Mouse (Mus musculus) ovary, adult 18-20 months (tissue): ENCODE results near the gene Wdtc1.

Experiments
- DNase-seq: peaks from one replicate; pipeline ENCODE4 v3.0.0; 2022; ENCODE audit warnings: low spot score, mixed read lengths

Wdtc1 gene

GRCm38 (mm10) chr4:133328129-133328528 lies 25.2 kb downstream of the Wdtc1 start:
- DNase-seq = no peak

GRCm38 (mm10) chr4:133319667-133320066 lies 33.6 kb downstream of the Wdtc1 start:
- no peak for DNase-seq

- no peak for DNase-seq
Measured at GRCm38 (mm10) chr4:133315991-133316390, 37.3 kb downstream of the Wdtc1 start.

GRCm38 (mm10) chr4:133314896-133315295 lies 38.4 kb downstream of the Wdtc1 start:
- DNase-seq = no peak

GRCm38 (mm10) chr4:133309948-133310347 lies 43.3 kb downstream of the Wdtc1 start:
- peak; percentile 60 for DNase-seq

- DNase-seq = no peak
Measured at GRCm38 (mm10) chr4:133307331-133307730, 46.0 kb downstream of the Wdtc1 start.

GRCm38 (mm10) chr4:133305825-133306224 lies 47.5 kb downstream of the Wdtc1 start:
- no peak for DNase-seq

- no peak for DNase-seq
Measured at GRCm38 (mm10) chr4:133304770-133305169, 48.5 kb downstream of the Wdtc1 start.

GRCm38 (mm10) chr4:133302668-133303067 lies 50.6 kb downstream of the Wdtc1 start:
- no peak for DNase-seq

- no peak for DNase-seq
Measured at GRCm38 (mm10) chr4:133301802-133302201, 51.5 kb downstream of the Wdtc1 start.

- no peak for DNase-seq
Measured at GRCm38 (mm10) chr4:133300421-133300820, 52.9 kb downstream of the Wdtc1 start.

GRCm38 (mm10) chr4:133299701-133300100 lies 53.6 kb downstream of the Wdtc1 start:
- DNase-seq = no peak

- no peak for DNase-seq
Measured at GRCm38 (mm10) chr4:133298516-133299365, 54.5 kb downstream of the Wdtc1 start.

- peak; percentile 68 for DNase-seq
Measured at GRCm38 (mm10) chr4:133297801-133298238, 55.5 kb downstream of the Wdtc1 start.

- no peak for DNase-seq
Measured at GRCm38 (mm10) chr4:133297360-133297759, 55.9 kb downstream of the Wdtc1 start.

GRCm38 (mm10) chr4:133294084-133294483 lies 59.2 kb downstream of the Wdtc1 start:
- DNase-seq = no peak

GRCm38 (mm10) chr4:133292901-133293843 lies 60.1 kb downstream of the Wdtc1 start:
- DNase-seq = no peak

- DNase-seq = no peak
Measured at GRCm38 (mm10) chr4:133292405-133292804, 60.9 kb downstream of the Wdtc1 start.

- no peak for DNase-seq
Measured at GRCm38 (mm10) chr4:133291255-133291654, 62.0 kb downstream of the Wdtc1 start.

- no peak for DNase-seq
Measured at GRCm38 (mm10) chr4:133286476-133287077, 66.7 kb downstream of the Wdtc1 start.

GRCm38 (mm10) chr4:133285950-133286349 lies 67.3 kb downstream of the Wdtc1 start:
- no peak for DNase-seq

GRCm38 (mm10) chr4:133285299-133285698 lies 68.0 kb downstream of the Wdtc1 start:
- DNase-seq = no peak
